Mouse (Mus musculus): ENCODE results near the gene Adamts2. TPM values are rescaled to one million over a fixed set of nuclear protein-coding genes. Genes with fewer than 3 reads are reported as not detected.
A peak's percentile ranks its signal among the peaks of the same experiment; 100 is the strongest.

Gene Adamts2
- polyA plus RNA-seq, 1 experiment from 2014 or later = 8.2 TPM

- Histone ChIP-seq H3K27ac (ENCODE audit: low read length) (no peak overlapping the region), H3K4me1 (ENCODE audit: control insufficient read depth, insufficient read depth, low read length) (peaks cover 7% of the 10 kb centered on the region), H3K4me2 (ENCODE audit: low read depth, low read length) (no peak overlapping the region), H3K9ac (ENCODE audit: low read length) (no peak overlapping the region), H3K9me3 (replicated peaks; ENCODE audit: control insufficient read depth, low read length) (no peaks in the 10 kb centered on the region), H3K4me3 (ENCODE audit: low read length) (no peak overlapping the region), H3K36me3 (ENCODE audit: control insufficient read depth, insufficient read depth) (no peaks in the 10 kb centered on the region), H3K27me3 (ENCODE audit: control insufficient read depth, insufficient read depth, low read length) (no peaks in the 10 kb centered on the region; the same call in 1 of the 2 replicates)
- WGBS = 75% methylated on average over 1 of the region's 1 CpGs
- ATAC-seq (replicated peaks; ENCODE audit: extremely low read depth, insufficient read depth, low FRiP score) = no peak
Observed at GRCm38 (mm10) chr11:50742146-50742545, 140.3 kb downstream of the Adamts2 start.

GRCm38 (mm10) chr11:50744971-50745370, 143.1 kb downstream of the Adamts2 start:
- Histone ChIP-seq H3K4me1 (ENCODE audit: control insufficient read depth, insufficient read depth, low read length) (no peaks in the 10 kb centered on the region), H3K27me3 (ENCODE audit: control insufficient read depth, insufficient read depth, low read length) (no peaks in the 10 kb centered on the region), H3K36me3 (ENCODE audit: control insufficient read depth, insufficient read depth) (no peaks in the 10 kb centered on the region), H3K9me3 (replicated peaks; ENCODE audit: control insufficient read depth, low read length) (no peaks in the 10 kb centered on the region), H3K4me3 (ENCODE audit: low read length) (no peak overlapping the region), H3K4me2 (ENCODE audit: low read depth, low read length) (no peak overlapping the region), H3K9ac (ENCODE audit: low read length) (no peak overlapping the region), H3K27ac (ENCODE audit: low read length) (no peak overlapping the region)
- WGBS = 64% methylated on average over 6 of the region's 6 CpGs
- no peak for ATAC-seq (replicated peaks; ENCODE audit: extremely low read depth, insufficient read depth, low FRiP score)

GRCm38 (mm10) chr11:50746508-50746907, 144.6 kb downstream of the Adamts2 start:
- no peaks in the 10 kb centered on the region for H3K36me3 ChIP-seq (ENCODE audit: control insufficient read depth, insufficient read depth)
- no peaks in the 10 kb centered on the region for H3K4me1 ChIP-seq (ENCODE audit: control insufficient read depth, insufficient read depth, low read length)
- H3K9me3 ChIP-seq (replicated peaks; ENCODE audit: control insufficient read depth, low read length) = no peaks in the 10 kb centered on the region
- no peak for ATAC-seq (replicated peaks; ENCODE audit: extremely low read depth, insufficient read depth, low FRiP score)
- 21% methylated on average over 2 of the region's 2 CpGs for WGBS
- no peak overlapping the region for H3K4me2 ChIP-seq (ENCODE audit: low read depth, low read length)
- H3K4me3 ChIP-seq (ENCODE audit: low read length) = no peak overlapping the region
- no peak overlapping the region for H3K9ac ChIP-seq (ENCODE audit: low read length)
- no peaks in the 10 kb centered on the region for H3K27me3 ChIP-seq (ENCODE audit: control insufficient read depth, insufficient read depth, low read length)
- H3K27ac ChIP-seq (ENCODE audit: low read length) = no peak overlapping the region

DNA sequence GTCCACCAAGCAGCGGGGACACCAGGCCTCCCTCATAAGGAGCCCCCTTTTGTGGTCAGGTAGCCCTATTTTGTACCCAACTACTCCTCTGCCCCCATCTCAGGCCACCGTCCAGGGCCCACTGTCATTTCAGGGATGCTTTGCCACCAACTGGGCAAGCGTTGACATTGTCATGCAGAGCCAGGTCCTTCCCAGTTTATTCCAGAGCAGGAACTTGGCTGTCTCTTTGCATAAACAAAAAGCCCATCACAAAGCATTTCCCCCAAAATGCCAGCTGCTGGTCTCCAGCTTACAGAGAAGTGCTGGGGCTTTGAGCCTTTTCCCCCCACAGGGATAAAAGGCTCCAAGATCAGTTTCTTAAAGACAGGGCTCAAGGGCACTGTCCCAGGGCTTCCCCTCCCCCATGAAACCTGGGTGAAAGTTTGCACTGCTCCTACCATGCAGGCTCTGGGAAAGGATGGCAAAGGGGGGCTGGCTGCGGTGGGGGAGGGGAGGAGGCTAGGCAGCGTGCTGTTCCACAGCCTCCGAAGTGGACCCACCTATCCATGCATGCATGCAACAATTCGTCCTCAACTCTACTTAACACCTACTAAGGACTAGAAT, 149.2 kb downstream of the Adamts2 start:
- Histone ChIP-seq H3K4me3 (ENCODE audit: low read length) (no peak overlapping the region), H3K4me1 (ENCODE audit: control insufficient read depth, insufficient read depth, low read length) (no peaks in the 10 kb centered on the region), H3K27ac (ENCODE audit: low read length) (no peak overlapping the region), H3K27me3 (ENCODE audit: control insufficient read depth, insufficient read depth, low read length) (no peaks in the 10 kb centered on the region), H3K9ac (ENCODE audit: low read length) (no peak overlapping the region), H3K4me2 (ENCODE audit: low read depth, low read length) (no peak overlapping the region), H3K36me3 (ENCODE audit: control insufficient read depth, insufficient read depth) (no peaks in the 10 kb centered on the region), H3K9me3 (replicated peaks; ENCODE audit: control insufficient read depth, low read length) (no peaks in the 10 kb centered on the region)
- 37% methylated on average over 7 of the region's 7 CpGs for WGBS
- no peak for ATAC-seq (replicated peaks; ENCODE audit: extremely low read depth, insufficient read depth, low FRiP score)

DNA sequence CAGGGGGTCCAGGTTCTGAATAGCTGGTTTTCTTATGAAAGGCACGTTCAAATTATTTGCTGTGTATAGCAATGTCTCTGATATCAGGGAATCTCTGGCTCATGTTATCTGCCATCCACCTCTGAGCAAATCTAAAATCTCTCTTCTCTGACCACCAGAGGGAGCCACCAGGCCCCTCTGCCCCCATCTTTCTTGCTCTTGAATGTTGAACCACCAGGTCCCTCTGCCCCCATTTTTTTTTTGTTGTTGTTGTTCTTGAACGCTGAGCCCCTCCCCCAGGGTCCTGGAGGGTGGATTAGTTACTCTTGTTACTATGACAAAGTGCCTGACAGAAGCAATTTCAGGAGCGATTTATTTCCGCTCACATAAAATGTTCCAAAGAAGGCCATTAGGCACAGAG, 155.9 kb downstream of the Adamts2 start:
- WGBS = 44% methylated on average over 4 of the region's 4 CpGs
- no peak for ATAC-seq (replicated peaks; ENCODE audit: extremely low read depth, insufficient read depth, low FRiP score)

GRCm38 (mm10) chr11:50766461-50766860, 164.6 kb downstream of the Adamts2 start:
- Histone ChIP-seq H3K4me3 (ENCODE audit: low read length) (no peak overlapping the region), H3K27ac (ENCODE audit: low read length) (no peak overlapping the region), H3K9ac (ENCODE audit: low read length) (no peak overlapping the region), H3K9me3 (replicated peaks; ENCODE audit: control insufficient read depth, low read length) (no peaks in the 10 kb centered on the region), H3K27me3 (ENCODE audit: control insufficient read depth, insufficient read depth, low read length) (0 out of 2 replicates have a peak, but pooled peaks cover 2% of the 10 kb centered on the region), H3K4me2 (ENCODE audit: low read depth, low read length) (no peak overlapping the region), H3K4me1 (ENCODE audit: control insufficient read depth, insufficient read depth, low read length) (peaks cover 8% of the 10 kb centered on the region), H3K36me3 (ENCODE audit: control insufficient read depth, insufficient read depth) (no peaks in the 10 kb centered on the region)
- WGBS = 85% methylated on average over 7 of the region's 7 CpGs
- ATAC-seq (replicated peaks; ENCODE audit: extremely low read depth, insufficient read depth, low FRiP score) = no peak

More for the DNA sequence above, 155.9 kb downstream of the Adamts2 start:
- no peaks in the 10 kb centered on the region for H3K4me1 ChIP-seq (ENCODE audit: control insufficient read depth, insufficient read depth, low read length)
- H3K9me3 ChIP-seq (replicated peaks; ENCODE audit: control insufficient read depth, low read length) = no peaks in the 10 kb centered on the region
- H3K9ac ChIP-seq (ENCODE audit: low read length) = no peak overlapping the region
- H3K36me3 ChIP-seq (ENCODE audit: control insufficient read depth, insufficient read depth) = no peaks in the 10 kb centered on the region
- no peak overlapping the region for H3K4me3 ChIP-seq (ENCODE audit: low read length)
- H3K4me2 ChIP-seq (ENCODE audit: low read depth, low read length) = no peak overlapping the region
- H3K27me3 ChIP-seq (ENCODE audit: control insufficient read depth, insufficient read depth, low read length) = no peaks in the 10 kb centered on the region
- H3K27ac ChIP-seq (ENCODE audit: low read length) = no peak overlapping the region

GRCm38 (mm10) chr11:50767039-50767438, 165.2 kb downstream of the Adamts2 start:
- Histone ChIP-seq H3K27ac (ENCODE audit: low read length) (no peak overlapping the region), H3K9me3 (replicated peaks; ENCODE audit: control insufficient read depth, low read length) (no peaks in the 10 kb centered on the region), H3K9ac (ENCODE audit: low read length) (no peak overlapping the region), H3K4me1 (ENCODE audit: control insufficient read depth, insufficient read depth, low read length) (peaks cover 8% of the 10 kb centered on the region), H3K36me3 (ENCODE audit: control insufficient read depth, insufficient read depth) (no peaks in the 10 kb centered on the region), H3K4me2 (ENCODE audit: low read depth, low read length) (no peak overlapping the region), H3K4me3 (ENCODE audit: low read length) (no peak overlapping the region), H3K27me3 (ENCODE audit: control insufficient read depth, insufficient read depth, low read length) (0 out of 2 replicates have a peak, but pooled peaks cover 2% of the 10 kb centered on the region)
- 22% methylated on average over 4 of the region's 4 CpGs for WGBS
- ATAC-seq (replicated peaks; ENCODE audit: extremely low read depth, insufficient read depth, low FRiP score) = no peak

DNA sequence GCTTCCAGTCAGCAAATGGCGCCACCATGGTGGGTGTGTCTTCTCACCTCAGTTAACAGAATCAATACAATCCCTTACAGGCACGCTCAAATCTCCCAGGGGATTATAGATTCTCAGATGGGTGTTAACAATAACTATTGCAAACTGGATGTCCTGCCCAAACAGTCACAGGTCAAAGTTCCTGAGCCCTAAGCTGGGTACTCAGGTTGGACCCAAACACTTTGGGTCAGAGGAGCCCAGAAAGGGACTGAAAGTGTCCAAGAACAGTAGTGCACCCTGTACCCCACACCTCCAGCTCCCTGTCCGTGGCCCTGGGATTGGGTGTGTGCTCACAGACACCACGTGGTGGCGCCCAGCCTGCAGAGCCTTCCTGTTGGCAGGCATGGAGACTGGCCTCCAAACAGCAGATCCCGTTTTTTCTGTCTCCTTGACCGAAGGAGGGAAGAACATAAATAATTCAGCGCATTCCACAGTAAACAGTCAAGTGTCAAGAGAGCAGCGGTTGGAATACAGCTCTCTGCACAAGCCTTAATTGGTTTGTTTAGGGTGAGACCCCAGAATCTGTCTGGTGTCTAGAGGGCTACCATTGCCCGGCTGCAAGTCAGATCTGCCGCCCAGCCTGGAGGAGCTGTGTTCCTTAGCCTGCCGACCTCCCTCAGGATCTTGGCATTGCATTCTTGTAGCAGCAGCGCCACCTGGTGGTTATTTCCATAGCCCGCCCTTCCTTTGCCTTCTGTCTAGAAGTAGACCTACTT, 167.3 kb downstream of the Adamts2 start:
- Histone ChIP-seq H3K4me3 (ENCODE audit: low read length) (peak overlapping the region; percentile 36), H3K4me1 (ENCODE audit: control insufficient read depth, insufficient read depth, low read length) (peaks cover 8% of the 10 kb centered on the region), H3K9ac (ENCODE audit: low read length) (peak overlapping the region; percentile 6; the same call in 1 of the 2 replicates), H3K27me3 (ENCODE audit: control insufficient read depth, insufficient read depth, low read length) (0 out of 2 replicates have a peak, but pooled peaks cover 2% of the 10 kb centered on the region), H3K27ac (ENCODE audit: low read length) (0 out of 2 replicates have a peak overlapping the region, but pooled peaks have one; percentile 31), H3K9me3 (replicated peaks; ENCODE audit: control insufficient read depth, low read length) (no peaks in the 10 kb centered on the region), H3K36me3 (ENCODE audit: control insufficient read depth, insufficient read depth) (no peaks in the 10 kb centered on the region), H3K4me2 (ENCODE audit: low read depth, low read length) (peak overlapping the region; percentile 64)
- 14% methylated on average over 14 of the region's 14 CpGs for WGBS
- ATAC-seq (replicated peaks; ENCODE audit: extremely low read depth, insufficient read depth, low FRiP score) = peak; percentile 69

- Histone ChIP-seq H3K27ac (ENCODE audit: low read length) (no peak overlapping the region), H3K9me3 (replicated peaks; ENCODE audit: control insufficient read depth, low read length) (no peaks in the 10 kb centered on the region), H3K27me3 (ENCODE audit: control insufficient read depth, insufficient read depth, low read length) (0 out of 2 replicates have a peak, but pooled peaks cover 2% of the 10 kb centered on the region), H3K4me2 (ENCODE audit: low read depth, low read length) (no peak overlapping the region), H3K4me1 (ENCODE audit: control insufficient read depth, insufficient read depth, low read length) (peaks cover 4% of the 10 kb centered on the region), H3K4me3 (ENCODE audit: low read length) (no peak overlapping the region), H3K9ac (ENCODE audit: low read length) (no peak overlapping the region), H3K36me3 (ENCODE audit: control insufficient read depth, insufficient read depth) (no peaks in the 10 kb centered on the region)
- no peak for ATAC-seq (replicated peaks; ENCODE audit: extremely low read depth, insufficient read depth, low FRiP score)
- WGBS = 85% methylated on average over 1 of the region's 1 CpGs
Observed at GRCm38 (mm10) chr11:50771006-50771405, 169.1 kb downstream of the Adamts2 start.

Data from heart, embryonic 16.5 days (tissue).